Mouse (Mus musculus) CD4-positive, CD25-positive, alpha-beta regulatory T cell, adult 4 months (primary cell): ENCODE data around the gene Pramel4. TPM values are rescaled to one million over a fixed set of nuclear protein-coding genes. Genes with fewer than 3 reads are reported as not detected.
"Not testable (repeated sequence)": the region's sequence is repeated elsewhere in the genome, so short reads cannot be mapped to it uniquely, and the experiment has no call there.

Experiments
- ATAC-seq: one replicate; pipeline ENCODE4 v1.8.0; 2017
- polyA plus RNA-seq, 2 experiments: library from polyadenylated mRNA; unstranded; fragments of 100-300 nt; shearing (Covaris generic); gene quantifications; one replicate each; pipeline ENCODE4 v1.2.1; 2017

The Pramel4 gene
- polyA plus RNA-seq, result not detected

- ATAC-seq, result not testable (repeated sequence)
Measured at GRCm38 (mm10) chr4:144058826-144059225, at the start of gene Pramel4. TSS of gene Pramel4 (plus strand) at chr4:144059126.

- not testable (repeated sequence) for ATAC-seq
Measured at GRCm38 (mm10) chr4:144106174-144106573, 47.2 kb downstream of the Pramel4 start, which contains the start of gene Gm13102. TSS of gene Gm13102 (plus strand) at chr4:144106474.

Other genes starting within 250 kb of the Pramel4 start
- not detected for gene Gm13084, start 243.0 kb upstream of the Pramel4 start, polyA plus RNA-seq
- not detected for gene Gm13103, start 212.6 kb upstream of the Pramel4 start, polyA plus RNA-seq
- not detected for gene Pramef6, start 158.7 kb upstream of the Pramel4 start, polyA plus RNA-seq
- not detected for gene Pramef25, start 108.1 kb upstream of the Pramel4 start, polyA plus RNA-seq
- not detected for gene Gm13101, start 92.2 kb upstream of the Pramel4 start, polyA plus RNA-seq
- gene Pramef17, start 64.8 kb upstream of the Pramel4 start, polyA plus RNA-seq, result not detected
- gene Gm13102, start 47.3 kb downstream of the Pramel4 start, polyA plus RNA-seq, result not detected
- not detected for gene Oog3, start 103.5 kb downstream of the Pramel4 start, polyA plus RNA-seq
- gene Oog2, start 131.6 kb downstream of the Pramel4 start, polyA plus RNA-seq, result not detected
- gene C87977, start 154.2 kb downstream of the Pramel4 start, polyA plus RNA-seq, result not detected
- not detected for gene Pramel5, start 221.4 kb downstream of the Pramel4 start, polyA plus RNA-seq